Mouse (Mus musculus): ENCODE data around the gene Negr1.

GRCm38 (mm10) chr3:156562424-156562785 lies 811 bp downstream of the Negr1 start:
- TF ChIP-seq CTCF (IDR thresholded peaks at IDR 0.05) (no peak), POLR2A (IDR thresholded peaks at IDR 0.05; ENCODE audit: insufficient read depth, low read depth, low read length) (no peak), EP300 (IDR thresholded peaks at IDR 0.05; ENCODE audit: insufficient read depth, low read depth, low read length) (no peak)

All from heart, adult 2 months (tissue).